Mouse (Mus musculus): ENCODE measurements around the gene Fam166a.

The Fam166a gene

DNA sequence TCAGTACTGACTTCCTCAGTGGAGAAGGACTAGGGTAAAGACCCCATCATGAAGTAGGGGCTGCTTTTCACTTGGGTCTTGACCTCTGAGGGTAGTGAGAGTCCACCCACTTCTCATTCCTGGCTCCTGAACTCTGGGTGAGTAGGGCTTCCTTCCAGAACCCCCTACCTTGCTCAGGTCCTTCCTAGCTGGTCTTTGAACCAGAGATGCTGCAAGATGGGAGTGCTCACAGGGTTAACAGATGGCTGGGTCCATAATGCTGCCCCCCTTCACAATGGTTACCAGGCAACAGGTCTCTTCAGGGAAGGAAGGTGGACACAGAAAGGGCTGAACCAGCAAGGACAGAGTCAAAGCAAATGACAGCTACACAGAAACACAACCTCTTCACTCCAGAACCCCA lies at the start of gene Fam166a:
Fam166a (plus strand) TSS at position 301 of the 400 bp plus-strand sequence.
- DNase-seq (ENCODE audit: low spot score): no peak

GRCm38 (mm10) chr2:25169778-25170177 lies 48.8 kb upstream of the Fam166a start:
- DNase-seq (ENCODE audit: low spot score): peak; percentile 82

- DNase-seq (ENCODE audit: low spot score): no peak
These were observed 48.0 kb upstream of the Fam166a start for GRCm38 (mm10) chr2:25170326-25171100.

GRCm38 (mm10) chr2:25171101-25171768 lies 47.3 kb upstream of the Fam166a start:
- no peak for DNase-seq (ENCODE audit: low spot score)

GRCm38 (mm10) chr2:25171769-25172153 lies 46.8 kb upstream of the Fam166a start:
- DNase-seq (ENCODE audit: low spot score): no peak

DNA sequence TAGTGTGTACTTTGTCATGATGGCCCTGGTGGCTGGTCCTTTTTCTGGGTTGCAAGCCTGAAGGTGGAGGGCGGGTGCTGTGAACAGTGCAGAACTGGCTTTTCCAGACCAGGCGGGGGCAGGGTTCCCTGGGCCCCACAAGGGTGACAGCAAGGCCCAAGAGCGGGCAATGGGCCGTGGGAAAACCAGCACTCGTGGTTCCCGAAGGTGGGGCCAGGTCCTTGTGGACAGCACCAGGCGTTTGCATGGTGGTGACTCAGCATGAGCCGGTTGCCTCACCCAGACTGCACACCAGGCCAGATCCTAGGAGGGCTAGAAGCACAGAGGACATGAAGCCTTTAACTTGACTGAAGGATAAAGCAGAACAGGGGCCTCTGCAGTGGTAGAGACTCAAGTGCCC lies 45.9 kb upstream of the Fam166a start:
- DNase-seq (ENCODE audit: low spot score): no peak

DNA sequence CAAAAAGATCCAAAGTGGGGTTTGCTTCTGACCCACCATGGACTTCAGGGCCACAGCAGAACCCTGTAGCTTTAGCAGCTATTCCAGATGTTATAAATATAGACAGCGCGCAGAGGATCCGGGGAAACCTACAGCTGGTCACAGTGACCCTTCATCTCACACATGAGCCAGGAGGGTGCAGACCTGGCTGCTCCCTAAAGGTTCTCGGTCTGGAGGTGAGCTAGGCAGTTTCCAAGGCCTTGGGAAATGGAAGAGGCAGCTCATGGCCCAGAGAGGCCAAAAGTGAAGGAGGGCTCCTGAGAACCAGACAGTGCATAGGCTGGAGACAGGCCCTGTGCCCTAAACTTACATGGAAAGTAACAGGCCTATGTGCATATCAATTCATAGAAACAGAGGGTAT lies 44.7 kb upstream of the Fam166a start:
- DNase-seq (ENCODE audit: low spot score): no peak

DNA sequence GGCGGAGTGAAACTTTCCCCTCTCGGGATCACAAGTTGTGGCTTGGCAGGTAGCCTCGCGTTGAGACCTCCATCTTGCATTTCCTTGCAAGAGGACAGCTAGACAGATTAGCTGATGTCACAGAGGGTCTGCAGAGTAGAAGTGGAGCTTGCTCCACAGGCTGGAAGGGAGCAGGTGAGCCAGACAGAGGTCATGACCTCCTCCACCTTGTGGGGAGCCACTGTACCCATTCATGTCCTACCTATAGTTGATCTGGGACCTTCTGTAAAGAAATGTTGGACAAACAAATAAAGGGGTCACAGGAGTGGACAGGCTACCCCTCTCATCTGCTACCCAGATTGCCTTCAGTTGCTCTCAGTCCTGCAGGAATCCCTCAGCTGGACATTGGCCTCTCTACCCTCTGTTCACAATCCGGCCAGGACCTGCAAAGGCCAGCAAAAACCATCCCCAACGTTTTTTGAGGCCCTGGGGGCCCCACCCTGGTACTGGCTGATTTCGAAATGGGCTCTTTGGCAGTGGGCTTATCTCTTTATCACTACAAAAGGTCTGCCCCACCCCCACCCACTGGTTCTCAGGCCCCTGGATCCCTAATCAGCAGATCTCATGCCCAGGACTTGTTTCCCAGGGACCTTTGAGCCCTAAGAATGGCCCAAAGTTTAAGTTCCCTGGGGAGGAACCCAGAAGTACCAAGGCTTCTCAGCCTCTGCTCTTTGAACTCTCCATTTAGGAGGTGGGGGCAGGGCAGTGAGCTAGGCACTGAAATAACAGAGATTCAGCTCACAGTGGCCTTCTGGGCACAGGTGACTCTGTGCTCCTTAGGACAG lies 43.5 kb upstream of the Fam166a start:
- no peak for DNase-seq (ENCODE audit: low spot score)

DNA sequence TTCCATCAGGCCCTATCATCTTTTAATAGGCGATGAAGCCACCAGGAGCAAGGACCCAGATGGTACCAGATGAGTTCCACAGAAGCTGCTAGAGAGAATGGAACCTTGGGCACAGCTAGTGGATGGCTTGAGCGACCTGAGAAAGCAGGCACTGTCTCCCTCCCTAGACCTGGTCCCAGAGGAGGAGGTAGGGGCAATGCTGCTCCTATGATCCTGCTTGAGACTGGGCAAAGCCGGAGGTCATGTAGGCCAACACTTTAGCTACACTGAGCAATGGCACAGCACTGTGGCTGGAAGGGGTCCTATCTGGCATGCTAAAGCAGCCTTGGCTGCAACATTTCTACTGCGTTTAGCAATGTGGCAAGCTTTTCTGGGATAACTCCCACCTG lies 42.9 kb upstream of the Fam166a start:
- DNase-seq (ENCODE audit: low spot score): no peak

DNA sequence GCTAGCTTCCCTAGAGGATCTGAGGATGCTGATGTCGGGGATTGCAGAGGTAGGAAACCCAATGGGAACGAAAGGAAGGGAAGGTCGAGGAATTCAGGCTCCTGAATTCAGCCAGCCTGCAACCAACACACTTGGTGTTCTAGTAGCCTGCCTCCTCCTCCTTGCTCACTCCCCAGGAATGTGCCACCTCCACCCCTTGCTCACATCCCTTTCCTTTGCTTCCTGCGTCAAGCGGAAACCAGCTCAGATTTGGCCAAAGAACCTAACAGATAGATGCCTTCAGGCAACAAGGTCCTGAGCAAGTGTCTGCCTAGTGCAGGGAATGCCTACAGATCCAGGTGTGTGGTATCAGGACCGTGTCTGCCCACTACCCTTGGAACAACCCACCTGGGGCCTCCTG lies 42.0 kb upstream of the Fam166a start:
- DNase-seq (ENCODE audit: low spot score): no peak

DNA sequence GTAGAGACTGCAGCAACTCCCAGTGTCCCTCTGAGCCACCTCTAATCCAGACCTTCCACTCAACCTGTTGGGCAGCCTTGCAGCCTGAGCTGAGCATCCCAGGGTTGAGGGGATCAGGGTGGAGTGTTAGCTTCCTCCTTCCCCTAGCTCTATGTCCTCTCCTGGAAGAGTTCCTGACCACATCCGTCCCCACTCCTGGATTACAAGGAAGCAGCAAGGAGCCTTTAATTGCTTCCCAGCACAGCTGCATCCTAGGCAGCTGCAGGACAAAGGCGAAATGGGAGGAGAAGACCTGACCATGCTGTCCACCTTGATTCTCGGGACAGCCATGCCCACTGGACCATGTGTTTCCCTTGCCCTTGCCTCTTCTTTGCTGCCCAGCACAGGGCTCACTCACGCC lies 41.5 kb upstream of the Fam166a start:
- no peak for DNase-seq (ENCODE audit: low spot score)

DNA sequence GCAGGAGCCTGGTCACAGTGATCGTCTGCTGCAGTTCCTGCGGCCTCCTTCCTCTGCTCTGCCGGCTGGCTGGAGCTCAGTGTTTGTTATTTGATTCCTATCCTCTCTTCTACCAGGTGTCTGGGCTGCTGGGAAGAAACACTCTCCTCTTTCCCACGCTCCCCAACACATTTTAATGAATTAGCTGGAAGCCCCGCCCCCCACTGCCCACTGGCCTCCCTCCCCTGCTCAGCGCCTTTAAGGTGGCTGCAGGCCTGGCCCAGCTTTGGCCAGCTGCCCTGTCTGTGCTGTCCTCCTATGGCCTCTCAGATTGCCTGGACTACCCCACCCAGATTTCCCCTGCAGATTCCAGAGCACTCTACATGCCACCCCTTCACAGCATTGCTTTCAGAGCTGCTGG lies 40.9 kb upstream of the Fam166a start:
- peak; percentile 88 for DNase-seq (ENCODE audit: low spot score)

GRCm38 (mm10) chr2:25178285-25178972 lies 40.1 kb upstream of the Fam166a start:
- no peak for DNase-seq (ENCODE audit: low spot score)

DNA sequence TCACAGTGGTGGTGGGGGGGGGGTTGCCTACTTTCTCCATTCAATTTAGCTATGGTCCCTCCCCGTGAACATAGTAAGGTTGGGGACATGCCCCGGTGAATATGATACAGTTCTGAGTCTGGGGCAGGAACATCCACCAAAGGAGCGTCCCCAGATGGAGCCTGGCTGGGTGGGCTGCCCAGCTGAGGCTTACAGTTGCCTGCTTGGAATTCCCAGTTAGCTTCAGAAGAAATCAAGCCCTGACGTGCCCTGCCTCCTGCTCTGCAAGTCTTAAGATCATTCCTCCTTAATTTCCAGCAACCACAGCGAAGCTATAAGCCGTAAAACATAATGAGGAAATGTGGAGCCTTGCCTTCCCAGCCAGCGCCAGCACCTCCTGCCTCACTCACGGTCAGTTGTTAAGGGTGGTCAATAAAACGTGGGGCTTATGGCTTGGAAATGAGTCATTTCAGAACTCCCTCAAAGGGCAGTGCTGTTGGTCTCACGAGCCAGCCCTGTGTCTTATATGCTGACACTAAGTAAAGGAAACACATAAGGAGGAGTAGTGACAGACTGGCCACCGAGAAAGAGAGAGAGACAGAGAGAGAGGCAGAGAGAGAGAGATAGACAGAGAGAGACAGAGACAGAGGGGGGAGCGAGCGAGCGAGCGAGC lies 38.9 kb upstream of the Fam166a start:
- DNase-seq (ENCODE audit: low spot score): no peak

DNA sequence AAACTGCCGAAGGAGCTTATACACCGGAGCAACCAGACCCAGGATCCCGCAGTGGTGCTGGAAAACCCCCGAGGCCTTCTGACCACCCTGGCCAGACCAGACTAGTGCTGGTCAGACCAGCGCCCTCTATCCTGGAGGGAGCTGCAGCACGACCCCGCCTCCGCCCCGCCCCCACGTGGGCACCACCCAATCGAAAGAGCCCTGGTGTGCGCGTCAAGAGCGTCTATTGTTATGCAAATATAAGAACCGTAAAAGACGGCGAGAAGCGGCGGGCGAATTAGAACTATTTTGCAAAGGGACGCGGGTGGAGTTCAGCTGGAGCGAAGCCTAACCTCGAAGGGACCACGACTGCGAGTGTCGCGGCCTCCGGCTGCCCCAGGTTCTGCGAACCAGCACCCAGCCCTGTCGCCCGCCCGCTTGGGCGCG lies 38.1 kb upstream of the Fam166a start, which contains the start of gene Nrarp:
Nrarp (plus strand) TSS at position 281 of the 426 bp plus-strand sequence.
- peak; percentile 95 for DNase-seq (ENCODE audit: low spot score)

GRCm38 (mm10) chr2:25180973-25181890 lies 37.3 kb upstream of the Fam166a start:
- DNase-seq (ENCODE audit: low spot score): peak; percentile 73

- DNase-seq (ENCODE audit: low spot score): peak; percentile 63
These were observed 36.6 kb upstream of the Fam166a start for GRCm38 (mm10) chr2:25181891-25182397.

GRCm38 (mm10) chr2:25182664-25183063 lies 35.9 kb upstream of the Fam166a start:
- no peak for DNase-seq (ENCODE audit: low spot score)

DNA sequence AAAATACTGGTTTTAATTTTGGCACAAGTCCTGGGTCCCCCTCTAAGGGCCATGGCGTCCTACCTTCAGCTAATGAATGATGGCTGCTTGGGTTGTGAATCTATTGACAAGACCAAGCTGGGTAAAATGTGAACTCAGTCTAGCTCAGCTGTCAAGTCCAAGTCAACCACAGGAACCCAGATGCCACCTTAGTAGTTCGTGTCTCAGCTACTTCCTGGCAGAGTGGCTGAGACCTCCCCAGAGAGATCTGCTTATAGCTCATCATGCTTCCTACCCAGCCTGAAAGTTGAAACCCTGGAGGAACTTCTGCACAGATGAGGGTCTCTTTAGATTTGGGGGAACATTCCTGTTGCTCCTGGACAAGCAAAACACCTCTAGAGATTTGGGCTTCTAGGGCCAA lies 35.2 kb upstream of the Fam166a start:
- no peak for DNase-seq (ENCODE audit: low spot score)

DNA sequence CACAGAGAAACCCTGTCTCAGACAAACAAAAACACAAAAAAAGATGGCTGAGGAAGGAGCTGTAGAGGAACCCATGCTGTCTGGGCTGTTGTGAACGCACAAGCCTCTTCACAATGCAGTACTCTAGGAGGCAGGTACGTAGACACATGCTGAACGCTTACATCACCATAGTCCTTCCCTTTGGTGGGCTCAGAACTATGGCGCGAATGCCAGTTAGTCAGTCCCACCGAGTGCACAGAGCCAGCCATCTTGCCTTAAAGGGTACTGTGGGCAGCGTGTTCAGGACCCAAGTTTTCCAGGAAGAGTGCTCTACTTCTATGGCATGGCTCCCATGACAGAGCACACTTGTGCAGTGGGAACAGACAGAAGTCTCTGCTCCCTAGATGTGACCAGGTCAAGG lies 34.0 kb upstream of the Fam166a start:
- DNase-seq (ENCODE audit: low spot score): no peak
